Mouse (Mus musculus) hindbrain, embryonic 10.5 days (tissue): ENCODE data around the gene Aven. TPM values are rescaled to one million over a fixed set of nuclear protein-coding genes. Genes with fewer than 3 reads are reported as not detected.

Experiments
- DNase-seq: peaks from one replicate; pipeline ENCODE4 v3.0.0-alpha.2; 2017; ENCODE audit warnings: low spot score
- H3K27ac ChIP-seq: fragments of 300-500 bp; sonication (generic); 2 replicates; pipeline ENCODE4 v1.5.1; 2016; ENCODE audit warnings: mild to moderate bottlenecking, moderate library complexity
- H3K27me3 ChIP-seq: fragments of 300-500 bp; sonication (generic); 2 replicates; pipeline ENCODE4 v1.6.1; 2016; ENCODE audit warnings: mild to moderate bottlenecking; ENCODE audit not compliant: poor library complexity, insufficient read depth, severe bottlenecking
- H3K36me3 ChIP-seq: fragments of 300-500 bp; sonication (generic); 2 replicates; pipeline ENCODE4 v1.6.1; 2016; ENCODE audit warnings: mild to moderate bottlenecking, moderate library complexity
- H3K4me1 ChIP-seq: fragments of 300-500 bp; sonication (generic); replicated peaks from 2 replicates; pipeline ENCODE4 v1.6.1; 2016; ENCODE audit warnings: mild to moderate bottlenecking
- H3K4me3 ChIP-seq: fragments of 300-500 bp; sonication (generic); 2 replicates; pipeline ENCODE4 v1.5.1; 2016; ENCODE audit warnings: mild to moderate bottlenecking, moderate library complexity
- H3K9me3 ChIP-seq: fragments of 300-500 bp; sonication (generic); 2 replicates; pipeline ENCODE4 v1.6.1; 2016; ENCODE audit warnings: mild to moderate bottlenecking, moderate library complexity
- WGBS: fragments of 180-500 bp; shearing (Covaris S2); methylation state at CpG from one replicate; pipeline ENCODE4 v1.1.7; 2016; 5-methylcytosine and 5-hydroxymethylcytosine counted together
- polyA plus RNA-seq: library from polyadenylated mRNA; unstranded; fragments of >200 nt; fragmentation: Nextera tagmentation; extraction: Ambion mirVana; gene quantifications from 2 replicates; pipeline ENCODE4 v1.2.1, GENCODE M21; 2016

Gene Aven
- polyA plus RNA-seq, 1 experiment from 2014 or later = 7.4 TPM

DNA sequence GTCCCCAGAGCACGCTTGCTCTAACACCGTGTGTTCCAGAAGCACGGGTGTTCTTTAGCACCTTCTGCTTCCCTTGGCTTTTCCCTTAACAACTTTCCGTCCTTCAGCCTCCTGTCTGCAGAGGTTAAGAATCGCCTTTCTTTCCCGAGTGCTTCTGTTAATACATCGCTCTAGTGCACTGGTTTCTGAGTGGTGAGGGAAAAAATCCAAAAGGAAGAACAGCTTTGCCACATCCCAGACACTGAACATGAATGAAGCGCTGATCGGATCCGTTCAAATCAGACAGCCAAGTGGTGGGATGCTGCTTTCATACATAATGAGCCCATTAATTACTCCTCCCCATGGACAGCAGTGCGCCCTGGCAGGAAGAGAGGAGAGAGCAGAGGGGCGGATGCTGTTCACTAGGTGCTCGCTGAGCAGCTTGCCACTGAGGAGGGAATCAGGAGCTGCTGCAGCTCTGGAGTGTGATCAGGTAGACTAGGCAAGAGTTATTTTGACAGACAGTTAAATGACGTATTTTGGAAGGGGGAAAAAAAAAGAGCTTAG, 42.0 kb downstream of the Aven start:
- 60% methylated on average over 14 of the region's 14 CpGs for WGBS
- DNase-seq = peak; percentile 4
- Histone ChIP-seq H3K4me3 (no peak overlapping the region), H3K9me3 (no peaks in the 10 kb centered on the region), H3K36me3 (no peaks in the 10 kb centered on the region), H3K4me1 (0 out of 2 replicates have a peak, but pooled peaks cover 4% of the 10 kb centered on the region), H3K27me3 (no peaks in the 10 kb centered on the region), H3K27ac (no peak overlapping the region)

GRCm38 (mm10) chr2:112538783-112539182, 46.0 kb downstream of the Aven start:
- H3K9me3 ChIP-seq = no peaks in the 10 kb centered on the region
- 0 out of 2 replicates have a peak, but pooled peaks cover 4% of the 10 kb centered on the region for H3K4me1 ChIP-seq
- H3K27me3 ChIP-seq = no peaks in the 10 kb centered on the region
- DNase-seq = no peak
- WGBS = 100% methylated on average over 1 of the region's 1 CpGs
- no peak overlapping the region for H3K27ac ChIP-seq
- H3K4me3 ChIP-seq = no peak overlapping the region
- no peaks in the 10 kb centered on the region for H3K36me3 ChIP-seq

DNA sequence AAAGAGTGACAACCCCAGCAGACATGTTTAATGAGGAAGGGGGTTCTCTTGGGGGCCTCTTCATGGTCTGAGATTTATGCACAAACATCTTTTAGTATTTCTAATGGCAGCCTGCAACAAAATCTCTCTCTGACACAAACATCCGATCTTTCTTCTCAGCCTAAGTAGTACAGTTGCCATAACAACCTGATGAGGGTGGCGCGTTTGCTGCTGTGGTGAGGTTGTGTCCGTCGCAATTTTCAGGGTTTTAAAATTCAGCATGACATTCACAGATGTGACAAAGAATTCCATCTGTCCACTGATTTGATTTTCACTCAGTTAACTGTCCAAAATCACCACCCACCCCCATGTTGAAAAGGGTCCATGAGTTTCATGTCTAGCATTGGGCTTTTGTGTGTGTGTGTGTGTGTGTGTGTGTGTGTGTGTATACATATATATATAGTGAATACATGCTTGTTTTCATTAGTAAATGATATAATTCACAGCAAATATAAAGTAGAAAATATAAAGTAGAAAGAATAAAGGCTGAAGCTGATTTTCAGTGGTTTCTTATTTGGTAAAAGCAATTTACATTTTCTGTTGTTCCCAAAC, 49.0 kb downstream of the Aven start:
- no peaks in the 10 kb centered on the region for H3K4me1 ChIP-seq
- WGBS = 87% methylated on average over 5 of the region's 5 CpGs
- no peak overlapping the region for H3K27ac ChIP-seq
- no peaks in the 10 kb centered on the region for H3K27me3 ChIP-seq
- DNase-seq = no peak
- no peaks in the 10 kb centered on the region for H3K36me3 ChIP-seq
- no peak overlapping the region for H3K4me3 ChIP-seq
- H3K9me3 ChIP-seq = no peaks in the 10 kb centered on the region

- Histone ChIP-seq H3K27me3 (no peaks in the 10 kb centered on the region), H3K27ac (no peak overlapping the region), H3K4me1 (no peaks in the 10 kb centered on the region), H3K4me3 (no peak overlapping the region), H3K9me3 (no peaks in the 10 kb centered on the region), H3K36me3 (no peaks in the 10 kb centered on the region)
- 90% methylated on average over 10 of the region's 10 CpGs for WGBS
- DNase-seq = no peak
These were observed 63.8 kb downstream of the Aven start for GRCm38 (mm10) chr2:112556527-112556926.

DNA sequence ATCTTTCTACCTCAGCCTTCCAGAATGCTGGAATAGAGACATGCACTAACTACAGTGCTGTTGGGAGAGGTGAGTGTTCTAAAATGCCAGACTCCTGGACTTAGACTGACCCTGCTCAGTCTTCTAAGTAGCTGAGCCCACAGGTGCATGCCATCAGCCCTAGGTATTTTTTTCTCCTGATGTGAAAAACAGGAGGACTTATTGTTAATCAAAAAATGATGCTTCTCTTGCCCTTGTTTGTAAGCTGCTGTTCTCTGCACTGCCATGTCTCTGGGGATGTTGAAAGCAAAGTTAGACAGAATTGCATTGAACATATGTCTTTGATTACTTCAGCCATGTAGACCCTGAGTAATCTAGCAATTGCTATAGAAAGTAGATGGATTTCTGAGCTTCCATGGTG, 64.7 kb downstream of the Aven start:
- no peak overlapping the region for H3K4me3 ChIP-seq
- H3K4me1 ChIP-seq = no peaks in the 10 kb centered on the region
- DNase-seq = no peak
- H3K9me3 ChIP-seq = no peaks in the 10 kb centered on the region
- no peak overlapping the region for H3K27ac ChIP-seq
- H3K27me3 ChIP-seq = no peaks in the 10 kb centered on the region
- H3K36me3 ChIP-seq = no peaks in the 10 kb centered on the region

DNA sequence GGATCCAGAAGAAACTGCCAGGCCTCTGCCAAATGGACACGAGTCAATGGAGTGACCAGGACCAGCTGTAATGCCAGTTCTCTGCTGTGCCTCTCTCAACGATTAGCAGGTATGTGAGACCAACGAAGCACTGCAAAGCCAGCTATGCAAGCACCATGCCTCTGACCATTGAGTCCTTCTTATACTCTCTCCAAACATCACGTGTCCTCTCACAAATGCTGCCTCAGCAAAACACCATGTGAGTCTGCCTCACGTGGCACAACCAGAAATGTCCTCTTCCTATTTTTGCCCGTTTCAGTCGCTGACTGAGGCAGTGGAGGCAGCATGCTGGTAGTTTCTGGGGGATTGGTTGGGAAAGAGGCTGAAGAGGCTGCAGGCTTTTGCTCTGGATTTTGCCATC, 68.8 kb downstream of the Aven start:
- Histone ChIP-seq H3K27me3 (no peaks in the 10 kb centered on the region), H3K36me3 (no peaks in the 10 kb centered on the region), H3K27ac (no peak overlapping the region), H3K4me3 (no peak overlapping the region), H3K4me1 (0 out of 2 replicates have a peak, but pooled peaks cover 1% of the 10 kb centered on the region), H3K9me3 (no peaks in the 10 kb centered on the region)
- DNase-seq = no peak
- 93% methylated on average over 7 of the region's 7 CpGs for WGBS

DNA sequence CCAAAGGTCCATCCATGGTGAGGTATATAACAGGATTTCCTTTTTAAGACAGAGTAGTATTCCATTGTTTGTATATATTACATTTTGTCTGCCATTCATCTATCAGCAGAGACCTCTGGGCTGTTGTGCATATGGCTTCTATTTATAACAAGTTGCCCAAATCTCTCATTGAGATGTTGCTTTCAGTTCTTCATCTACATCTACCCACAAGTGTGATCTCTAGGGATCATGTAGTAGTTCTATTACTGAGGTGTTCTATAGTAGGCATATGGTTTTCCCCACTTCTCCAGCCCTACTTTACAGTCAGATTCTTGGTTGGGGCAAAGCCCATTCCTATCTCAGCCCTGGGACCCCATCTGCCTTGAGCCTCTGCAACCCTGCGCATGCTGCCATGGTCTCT, 72.3 kb downstream of the Aven start:
- H3K27me3 ChIP-seq = no peaks in the 10 kb centered on the region
- H3K4me1 ChIP-seq = 0 out of 2 replicates have a peak, but pooled peaks cover 4% of the 10 kb centered on the region
- no peaks in the 10 kb centered on the region for H3K36me3 ChIP-seq
- no peak for DNase-seq
- H3K4me3 ChIP-seq = no peak overlapping the region
- H3K27ac ChIP-seq = no peak overlapping the region
- 97% methylated on average over 1 of the region's 1 CpGs for WGBS
- no peaks in the 10 kb centered on the region for H3K9me3 ChIP-seq

DNA sequence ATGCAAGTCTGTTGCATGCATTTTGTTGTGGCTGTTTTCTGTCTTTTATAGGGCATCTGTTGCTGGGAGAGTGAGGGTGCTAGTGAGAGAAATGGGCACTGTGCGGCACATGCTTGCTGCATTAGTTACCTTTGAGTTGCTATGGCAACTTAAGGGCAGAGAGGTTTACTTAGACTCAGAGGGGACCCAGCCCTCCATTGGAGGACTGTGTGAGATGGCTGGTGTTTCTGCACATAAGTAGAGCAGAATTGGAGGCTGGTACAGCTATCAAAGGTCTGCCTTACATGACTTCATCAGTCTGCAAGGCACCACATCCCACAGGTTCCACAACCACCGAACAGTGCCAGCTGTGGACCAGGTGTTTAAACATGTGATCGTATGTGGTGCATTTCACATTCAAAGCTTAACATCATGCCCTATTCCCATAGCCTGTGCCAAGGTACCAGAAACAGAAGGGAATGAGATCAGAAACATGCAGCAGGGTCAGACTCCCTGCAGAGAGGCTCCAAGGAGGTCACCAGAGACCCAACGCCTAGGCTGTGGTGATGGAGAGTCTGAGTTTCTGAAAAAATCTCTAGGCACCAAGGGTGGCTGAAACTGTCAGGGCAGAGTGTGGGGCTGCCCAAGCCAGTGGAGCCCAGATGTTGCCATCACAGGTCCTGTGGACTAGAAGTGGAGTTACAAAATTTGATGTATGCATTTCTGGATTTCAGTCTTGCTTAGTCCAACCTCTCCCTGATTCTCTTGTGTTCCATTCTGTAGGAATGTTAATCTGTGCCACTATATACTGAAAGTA, 73.7 kb downstream of the Aven start:
- H3K9me3 ChIP-seq = no peaks in the 10 kb centered on the region
- H3K4me1 ChIP-seq = 0 out of 2 replicates have a peak, but pooled peaks cover 4% of the 10 kb centered on the region
- no peak overlapping the region for H3K27ac ChIP-seq
- no peak for DNase-seq
- H3K4me3 ChIP-seq = no peak overlapping the region
- 74% methylated on average over 4 of the region's 4 CpGs for WGBS
- H3K27me3 ChIP-seq = no peaks in the 10 kb centered on the region
- H3K36me3 ChIP-seq = no peaks in the 10 kb centered on the region

- H3K27me3 ChIP-seq = no peaks in the 10 kb centered on the region
- 96% methylated on average over 4 of the region's 4 CpGs for WGBS
- no peak overlapping the region for H3K27ac ChIP-seq
- H3K4me3 ChIP-seq = no peak overlapping the region
- no peaks in the 10 kb centered on the region for H3K9me3 ChIP-seq
- 0 out of 2 replicates have a peak, but pooled peaks cover 4% of the 10 kb centered on the region for H3K4me1 ChIP-seq
- DNase-seq = no peak
- H3K36me3 ChIP-seq = no peaks in the 10 kb centered on the region
These were observed 75.0 kb downstream of the Aven start for GRCm38 (mm10) chr2:112567786-112568185.

- Histone ChIP-seq H3K27me3 (no peaks in the 10 kb centered on the region), H3K4me1 (peaks cover 8% of the 10 kb centered on the region), H3K36me3 (no peaks in the 10 kb centered on the region), H3K27ac (no peak overlapping the region), H3K9me3 (no peaks in the 10 kb centered on the region), H3K4me3 (no peak overlapping the region)
- 84% methylated on average over 7 of the region's 7 CpGs for WGBS
- DNase-seq = no peak
These were observed 98.2 kb downstream of the Aven start for GRCm38 (mm10) chr2:112590985-112591384.

GRCm38 (mm10) chr2:112591451-112591871, 98.7 kb downstream of the Aven start:
- Histone ChIP-seq H3K27ac (peak overlapping the region; percentile 13; the same call in 1 of the 2 replicates), H3K36me3 (no peaks in the 10 kb centered on the region), H3K9me3 (no peaks in the 10 kb centered on the region), H3K27me3 (no peaks in the 10 kb centered on the region), H3K4me1 (peaks cover 8% of the 10 kb centered on the region), H3K4me3 (no peak overlapping the region)
- no peak for DNase-seq
- WGBS = 37% methylated on average over 6 of the region's 6 CpGs

DNA sequence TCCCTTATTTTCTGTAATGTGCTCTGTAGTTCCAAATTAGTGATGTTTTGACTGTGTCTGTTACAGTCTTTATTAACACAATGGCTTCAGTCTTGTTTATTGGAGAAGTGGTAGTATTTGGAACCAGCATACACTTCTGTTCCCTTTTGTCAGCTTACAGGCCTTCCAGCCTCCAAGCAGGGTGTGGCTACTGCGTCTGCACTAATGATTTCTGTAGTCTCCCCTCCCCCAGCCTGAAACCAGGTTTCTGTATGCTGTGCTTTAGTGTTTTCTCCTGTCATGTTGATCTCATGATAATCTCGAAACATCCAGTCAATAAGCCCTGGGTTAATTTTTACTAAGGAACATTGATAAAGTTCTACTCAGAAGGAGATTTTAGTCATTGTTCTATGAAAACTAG, 100.6 kb downstream of the Aven start:
- DNase-seq = no peak
- H3K27ac ChIP-seq = no peak overlapping the region
- H3K9me3 ChIP-seq = no peaks in the 10 kb centered on the region
- peaks cover 8% of the 10 kb centered on the region for H3K4me1 ChIP-seq
- no peaks in the 10 kb centered on the region for H3K36me3 ChIP-seq
- no peaks in the 10 kb centered on the region for H3K27me3 ChIP-seq
- H3K4me3 ChIP-seq = no peak overlapping the region
- WGBS = 75% methylated on average over 2 of the region's 2 CpGs

DNA sequence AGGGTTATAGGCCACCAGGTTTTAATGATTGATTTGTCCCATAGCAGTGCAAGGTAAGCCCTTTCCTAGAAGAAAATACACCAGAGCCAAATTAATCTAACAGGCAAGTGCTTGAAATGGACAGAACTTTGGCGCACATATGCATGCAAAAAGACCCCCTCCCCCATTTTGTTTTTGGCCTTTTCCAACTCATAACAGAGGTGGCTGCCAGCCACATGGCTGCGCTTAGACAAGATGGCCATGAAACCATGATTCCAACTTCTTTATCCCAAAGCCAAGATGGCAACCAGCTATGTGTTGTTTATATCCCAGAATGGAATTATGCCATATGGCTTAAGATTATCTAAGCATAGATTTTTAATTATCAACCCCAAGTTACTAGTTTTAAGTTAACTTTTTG, 101.0 kb downstream of the Aven start:
- Histone ChIP-seq H3K27ac (no peak overlapping the region), H3K36me3 (no peaks in the 10 kb centered on the region), H3K27me3 (no peaks in the 10 kb centered on the region), H3K4me1 (peaks cover 8% of the 10 kb centered on the region), H3K4me3 (no peak overlapping the region), H3K9me3 (no peaks in the 10 kb centered on the region)
- DNase-seq = no peak
- WGBS = 91% methylated on average over 2 of the region's 2 CpGs
